Mouse (Mus musculus): Measurements from ENCODE around the gene Rbpms2.
"Not testable (repeated sequence)": the region's sequence is repeated elsewhere in the genome, so short reads cannot be mapped to it uniquely, and the experiment has no call there.

The Rbpms2 gene

DNA sequence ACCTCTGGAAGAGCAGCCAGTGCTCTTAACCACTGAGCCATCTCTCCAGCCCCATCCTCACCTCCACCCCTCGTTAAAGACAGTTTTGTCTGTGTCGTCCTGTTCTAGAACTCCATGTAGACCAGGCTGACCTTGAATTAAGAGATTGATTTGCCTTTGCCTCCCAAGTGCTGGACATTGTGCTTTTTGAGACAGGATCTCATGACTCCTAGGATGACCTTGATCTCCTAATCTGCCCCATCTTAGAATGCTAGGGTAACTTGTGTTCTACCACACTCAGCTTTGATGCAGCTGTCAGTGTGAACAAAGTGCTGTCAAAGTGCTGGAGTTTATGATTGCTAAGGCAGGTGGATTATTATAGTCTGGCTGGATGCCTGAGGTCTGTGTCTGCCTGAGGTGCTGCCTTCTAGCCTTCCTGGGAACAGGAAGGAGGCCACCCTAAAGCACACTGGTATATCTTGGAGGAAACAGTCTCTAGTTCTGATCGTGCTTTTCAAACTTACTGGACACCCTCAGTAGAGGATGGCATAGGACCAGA, 25.3 kb downstream of the Rbpms2 start:
- no peak for DNase-seq (ENCODE audit: extremely low read depth, low read depth, low spot score)

DNA sequence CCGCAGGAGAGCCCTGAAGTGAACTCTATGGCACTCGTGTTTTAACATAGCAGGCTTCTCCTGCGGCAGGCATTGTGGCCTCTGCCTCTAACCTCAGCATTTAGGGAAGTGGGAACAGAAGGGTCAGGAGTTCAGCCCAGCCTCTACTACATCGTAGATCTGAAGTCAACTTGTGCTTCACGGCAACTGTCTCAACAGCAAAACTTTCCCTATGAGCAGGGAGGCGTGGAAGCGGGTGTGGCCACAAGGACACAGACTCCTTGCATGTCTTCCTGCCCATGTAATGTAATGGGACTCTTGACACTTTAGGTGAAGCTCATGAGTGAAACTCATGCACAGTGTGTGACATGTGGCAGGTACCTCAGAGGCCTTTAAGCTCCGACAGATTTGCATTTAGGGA, 26.1 kb downstream of the Rbpms2 start:
- DNase-seq (ENCODE audit: extremely low read depth, low read depth, low spot score), result no peak

DNA sequence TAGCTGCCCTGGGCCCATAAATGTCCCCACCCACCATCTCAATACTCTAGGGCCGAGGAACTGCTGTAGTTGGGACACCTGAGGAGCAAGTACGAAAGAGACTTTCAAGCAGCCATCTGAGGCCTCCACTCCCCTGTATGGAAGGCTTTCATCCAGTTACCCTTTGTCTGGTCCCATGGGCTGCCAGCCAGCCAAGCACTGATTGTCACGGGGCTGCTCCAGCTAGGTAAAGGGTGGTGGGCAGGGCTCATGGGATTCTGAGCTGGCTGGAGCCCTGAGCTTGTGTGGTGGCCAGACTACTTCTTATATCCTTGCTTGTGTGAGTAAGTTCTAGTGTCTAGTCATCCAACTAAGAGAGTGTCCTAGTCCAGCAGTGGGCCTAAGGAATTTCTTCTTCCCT, 27.8 kb downstream of the Rbpms2 start:
- no peak for DNase-seq (ENCODE audit: extremely low read depth, low read depth, low spot score)

DNA sequence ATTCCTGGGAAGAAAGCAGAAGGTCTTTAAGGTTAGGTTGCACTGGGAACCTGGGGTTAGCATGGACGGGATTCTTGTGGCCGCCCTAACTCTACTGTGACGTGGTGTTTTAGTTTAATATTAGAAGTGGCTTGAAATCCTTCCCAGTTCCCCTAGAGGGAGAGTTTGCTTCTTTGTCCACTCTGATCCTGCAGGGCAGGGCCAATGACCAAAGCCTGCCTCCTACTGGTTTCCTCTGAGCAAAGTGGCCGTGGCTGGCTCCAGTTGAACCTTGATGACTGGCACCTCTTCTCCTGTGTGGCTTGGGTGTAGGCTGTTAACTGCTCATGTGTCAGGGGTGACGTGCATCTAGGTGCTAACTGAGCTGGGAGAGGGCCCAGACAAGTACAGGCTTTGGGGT, 31.6 kb downstream of the Rbpms2 start:
- DNase-seq (ENCODE audit: extremely low read depth, low read depth, low spot score), result no peak

DNA sequence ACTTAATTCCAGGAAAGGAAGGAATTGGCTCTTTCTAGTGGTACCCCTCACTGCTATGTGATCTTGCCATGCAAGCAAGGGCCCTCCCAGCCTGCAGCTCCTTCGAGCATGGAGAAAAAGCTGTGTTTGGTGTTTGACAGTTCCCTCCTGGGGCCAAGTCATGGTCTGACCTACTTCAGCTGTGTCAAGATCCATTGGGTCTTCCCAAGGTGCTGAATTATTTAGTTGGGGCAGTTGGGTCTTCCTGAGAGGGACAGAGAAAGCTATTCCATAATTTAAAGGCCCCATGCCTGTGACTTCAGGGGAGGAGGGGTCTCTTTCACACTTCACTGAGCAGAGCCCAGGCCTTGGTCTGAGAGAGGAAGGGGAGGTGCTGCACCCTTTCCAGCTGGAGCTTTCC, 32.0 kb downstream of the Rbpms2 start:
- DNase-seq (ENCODE audit: extremely low read depth, low read depth, low spot score), result no peak

DNA sequence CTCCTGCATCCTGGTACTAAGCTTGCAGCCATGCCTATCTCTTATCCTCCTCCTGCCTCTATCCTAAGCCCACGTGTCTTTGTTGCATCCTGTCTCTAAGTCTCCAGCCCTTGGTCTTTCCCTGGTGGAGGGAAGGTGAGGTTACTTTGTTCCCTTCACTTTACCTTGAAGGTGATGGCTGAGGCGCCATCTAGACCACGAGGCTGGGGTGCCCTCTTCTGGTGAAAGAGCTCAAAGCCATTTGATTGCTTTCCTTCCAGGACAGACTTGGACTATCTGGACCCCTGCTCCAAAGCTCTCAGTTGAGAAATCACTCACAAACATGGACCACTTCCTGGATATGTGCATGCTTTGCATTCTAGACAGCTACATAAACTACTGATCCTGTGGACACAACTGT, 34.7 kb downstream of the Rbpms2 start:
- DNase-seq (ENCODE audit: extremely low read depth, low read depth, low spot score), result no peak

DNA sequence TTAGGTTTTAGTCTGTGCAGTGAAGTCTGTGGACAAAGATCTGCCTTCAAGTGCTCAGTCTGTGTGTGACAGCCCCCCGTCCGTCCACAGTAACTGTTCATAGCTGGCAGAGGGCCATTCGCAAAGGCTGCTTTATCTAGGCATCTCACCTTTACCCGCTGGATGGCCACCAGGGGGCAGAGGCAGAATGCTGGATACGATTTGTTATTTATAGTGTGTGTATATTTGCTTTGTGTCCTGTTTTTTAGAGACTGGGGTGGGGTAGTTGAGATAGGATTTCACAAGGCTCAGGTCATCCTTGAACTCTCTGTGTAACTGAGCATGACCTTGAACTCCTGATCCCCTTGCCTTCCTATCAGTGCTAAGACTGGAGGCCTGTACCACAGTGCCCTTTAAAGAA, 36.6 kb downstream of the Rbpms2 start:
- DNase-seq (ENCODE audit: extremely low read depth, low read depth, low spot score), result no peak

DNA sequence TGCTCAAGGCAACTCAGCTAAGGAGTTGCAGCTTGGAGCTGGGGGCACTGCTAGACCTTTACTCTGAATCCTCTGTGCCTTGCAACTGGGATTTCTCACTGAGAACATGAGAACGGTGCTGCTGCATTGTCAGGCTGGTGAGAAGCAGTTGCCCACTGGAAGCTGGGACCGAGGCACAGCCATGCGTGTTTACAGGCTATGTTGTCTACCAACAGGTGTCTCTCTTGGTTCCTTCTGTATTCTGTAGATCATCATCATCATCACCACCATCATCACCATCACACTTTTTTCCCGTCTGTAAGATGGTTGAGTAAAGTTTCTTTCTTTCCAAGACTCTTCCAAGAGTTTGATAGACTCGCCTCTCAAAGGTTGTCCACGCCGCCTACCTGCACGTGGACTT, 38.3 kb downstream of the Rbpms2 start, which contains the start of gene Oaz2:
Gene Oaz2 (plus strand): TSS at position 301 of the 400 bp plus-strand sequence.
- DNase-seq (ENCODE audit: extremely low read depth, low read depth, low spot score), result no peak

DNA sequence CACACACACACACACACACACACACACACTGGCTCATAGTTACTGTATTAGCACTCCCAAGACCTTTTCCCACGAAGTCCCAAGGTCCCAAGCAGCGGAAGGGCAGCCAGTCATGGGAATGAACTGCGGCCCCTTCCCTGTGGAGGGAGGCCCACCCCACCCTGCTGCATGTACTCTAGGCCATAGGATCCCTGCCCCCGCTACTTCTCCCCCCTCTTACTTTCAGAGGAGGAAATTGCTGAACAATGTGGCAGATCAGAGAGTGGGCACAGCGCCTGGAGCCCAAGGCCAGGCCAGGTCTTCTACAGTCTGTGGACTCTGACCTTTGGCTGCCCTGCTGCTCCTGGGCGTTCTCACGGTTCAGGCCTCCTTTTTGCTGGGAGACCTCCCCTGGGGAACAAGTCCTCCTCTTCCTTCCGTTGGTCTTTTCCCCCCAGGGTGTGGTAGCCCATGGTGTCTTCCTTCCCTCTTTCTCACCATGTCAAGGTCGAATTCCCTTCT, 42.0 kb downstream of the Rbpms2 start:
- DNase-seq (ENCODE audit: extremely low read depth, low read depth, low spot score), result no peak

DNA sequence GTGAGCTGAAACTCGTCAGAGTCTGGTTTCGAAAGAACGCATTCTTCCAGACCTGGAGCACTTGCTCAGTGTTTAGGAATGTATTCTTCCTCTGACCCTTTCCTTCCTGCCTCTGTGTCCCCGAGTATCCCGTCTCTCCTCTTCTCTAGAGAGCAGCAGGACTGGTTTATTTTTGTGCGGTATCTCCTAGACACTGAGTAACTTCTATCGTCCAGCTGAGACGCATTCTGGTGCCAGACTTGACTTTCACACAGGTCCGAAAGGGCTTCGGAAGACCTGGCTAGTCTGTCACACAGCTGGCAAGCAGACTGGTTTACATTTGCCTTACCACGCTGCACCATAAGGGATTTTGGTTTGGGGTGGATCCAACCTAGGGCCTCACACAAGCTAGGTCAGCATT, 43.5 kb downstream of the Rbpms2 start:
- no peak for DNase-seq (ENCODE audit: extremely low read depth, low read depth, low spot score)

DNA sequence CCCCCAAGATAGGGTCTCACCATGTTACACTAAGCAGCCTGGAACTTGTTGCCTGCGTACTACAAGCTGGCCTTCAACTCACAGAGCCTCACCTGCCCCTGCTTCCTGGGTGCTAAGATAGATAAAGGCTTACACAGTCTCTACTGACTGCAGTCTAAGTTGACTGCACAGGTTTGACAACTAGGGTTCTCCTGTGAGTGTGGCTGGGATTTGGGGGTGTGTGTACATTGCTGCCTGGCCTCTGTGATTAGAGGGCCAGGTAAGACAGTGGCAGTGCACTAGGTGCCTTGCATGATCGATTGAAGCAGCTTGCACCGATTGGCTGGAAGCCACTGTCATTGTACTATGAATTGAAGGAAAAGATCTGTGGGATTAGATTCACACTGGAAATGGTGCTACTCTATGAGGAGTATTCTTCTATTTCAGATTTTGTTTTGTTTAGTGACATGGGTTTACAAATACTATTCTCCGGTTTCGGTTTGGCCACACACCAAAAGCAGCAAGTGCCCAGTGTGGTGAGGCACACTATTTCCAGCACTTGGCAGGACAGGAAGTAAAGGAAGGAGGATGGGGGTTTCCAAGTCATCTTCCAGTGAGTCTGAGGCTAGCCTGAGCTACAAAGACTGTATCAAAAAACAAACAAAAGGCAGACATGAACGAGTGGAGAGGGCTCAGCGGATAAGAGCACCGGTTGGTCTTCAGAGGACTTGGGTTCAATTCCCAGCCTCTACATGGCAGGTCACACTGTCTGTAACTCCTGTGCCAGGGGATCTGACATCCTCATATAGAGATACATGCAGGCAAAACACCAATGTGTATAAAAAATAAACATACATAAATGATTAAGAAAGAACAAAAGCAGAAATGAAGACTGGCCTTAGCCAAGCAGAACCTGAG, 46.3 kb downstream of the Rbpms2 start:
- DNase-seq (ENCODE audit: extremely low read depth, low read depth, low spot score), result no peak

DNA sequence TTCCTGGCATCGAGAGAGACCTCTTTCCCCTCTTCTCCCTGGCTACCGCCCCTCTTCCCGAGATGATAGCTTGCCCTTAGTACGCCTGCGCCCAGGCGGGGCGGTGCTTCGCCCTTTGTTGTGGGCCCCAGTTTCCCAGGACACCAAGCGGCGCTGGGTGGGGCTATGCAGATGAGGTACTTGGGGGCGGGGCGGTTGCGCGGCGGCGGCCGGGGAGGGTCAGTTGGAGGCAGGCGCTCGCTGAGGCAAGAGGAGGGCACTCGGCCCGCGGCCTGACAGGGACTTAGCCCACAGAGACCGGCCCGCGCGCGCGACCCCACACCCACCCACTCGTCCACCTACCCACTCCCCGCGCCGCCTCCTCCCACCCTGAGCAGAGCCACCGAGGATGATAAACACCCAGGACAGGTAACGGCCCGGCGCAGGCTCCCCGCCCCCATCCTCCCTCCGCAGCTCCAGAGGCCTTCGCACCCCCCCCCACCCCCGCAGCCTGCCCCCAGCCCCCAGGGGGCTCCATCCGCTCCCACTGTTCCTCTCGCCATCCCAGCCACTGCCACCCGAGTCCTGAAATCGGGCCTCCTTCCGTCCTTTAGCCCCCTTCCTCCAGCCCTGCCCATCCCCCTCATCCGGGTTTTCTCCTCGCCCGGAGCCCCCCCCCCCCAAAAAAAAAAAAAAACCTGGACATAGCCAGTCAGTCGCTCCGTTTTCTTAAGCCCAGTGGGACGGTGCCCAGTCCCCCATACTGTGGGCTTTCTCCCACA, 47.1 kb downstream of the Rbpms2 start:
- no peak for DNase-seq (ENCODE audit: extremely low read depth, low read depth, low spot score)

DNA sequence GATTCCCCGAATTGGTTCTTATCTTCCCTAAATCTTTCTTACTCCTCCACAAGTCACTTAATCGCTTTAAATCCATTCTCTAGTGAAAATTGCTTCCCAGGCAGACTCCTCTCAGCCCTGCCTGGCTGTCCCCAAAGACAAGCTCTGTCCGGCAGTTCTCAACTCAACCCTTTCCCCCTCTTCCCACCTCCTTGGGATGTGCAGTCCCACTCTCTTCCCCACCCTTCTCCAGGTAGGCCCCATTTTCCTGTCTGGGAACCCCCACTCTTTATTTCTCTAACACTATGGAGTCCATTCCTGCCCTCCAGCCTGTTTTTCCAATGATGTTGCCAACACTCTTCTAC, 47.6 kb downstream of the Rbpms2 start:
- no peak for DNase-seq (ENCODE audit: extremely low read depth, low read depth, low spot score)

DNA sequence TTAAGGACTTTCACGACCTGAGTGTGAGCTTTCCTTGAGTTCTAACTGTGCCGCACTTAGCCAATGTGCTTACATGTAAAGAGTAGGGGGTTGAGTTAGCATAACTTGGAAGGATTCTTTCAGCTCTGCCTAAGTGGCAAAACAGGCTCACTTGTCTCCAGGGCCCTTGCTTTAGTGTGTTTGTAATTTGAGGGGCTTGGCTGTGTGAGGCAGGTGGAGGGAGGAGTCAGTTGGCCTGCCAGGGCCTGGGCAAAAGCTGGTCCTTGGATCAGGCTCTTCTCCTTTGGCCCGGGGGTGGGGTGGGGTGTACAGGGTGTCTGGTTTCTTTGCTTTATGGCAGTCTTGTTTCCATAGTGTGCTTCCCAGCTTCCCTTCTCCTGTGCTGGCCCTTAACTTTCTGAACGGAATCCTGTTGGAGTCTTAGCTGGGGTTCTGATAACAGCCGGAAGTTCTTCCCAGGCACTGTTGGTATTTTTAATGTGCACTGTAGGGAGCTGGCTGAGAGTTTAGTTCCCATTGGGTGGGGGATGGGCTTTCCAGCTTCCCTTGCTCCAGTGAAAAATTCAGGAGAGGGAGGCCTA, 49.8 kb downstream of the Rbpms2 start:
- DNase-seq (ENCODE audit: extremely low read depth, low read depth, low spot score), result no peak

DNA sequence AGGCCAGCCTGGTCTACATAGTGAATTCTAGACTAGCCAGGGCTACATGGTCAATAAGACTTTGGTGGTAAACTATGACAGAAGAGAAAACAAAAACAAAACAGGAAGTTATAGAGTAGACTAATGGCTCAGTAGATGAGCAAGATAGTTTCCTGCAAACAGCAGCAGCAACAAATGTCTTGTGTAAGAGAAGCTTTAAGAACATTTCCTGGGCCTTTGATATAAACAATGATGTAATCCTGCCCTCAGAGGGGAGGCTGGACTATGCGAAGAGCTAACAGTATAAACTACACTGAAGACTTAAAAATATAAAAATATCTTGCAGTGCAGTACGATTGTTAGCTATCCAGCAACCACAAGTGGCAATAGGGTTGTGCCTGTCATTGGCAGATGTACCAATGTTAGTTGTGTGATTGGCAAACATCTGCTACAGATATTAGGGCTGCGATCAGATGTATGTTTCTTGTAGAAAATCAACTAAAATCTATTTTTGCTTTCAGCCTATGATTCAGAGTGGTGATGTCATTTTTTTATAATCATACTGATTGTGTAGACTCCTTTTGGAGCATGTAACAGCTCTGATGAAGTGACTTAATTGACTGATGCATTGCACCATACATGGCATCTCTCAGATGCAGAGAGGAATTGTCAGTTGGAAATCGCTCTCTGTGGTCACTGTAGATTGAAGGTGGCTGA, 51.6 kb downstream of the Rbpms2 start:
- no peak for DNase-seq (ENCODE audit: extremely low read depth, low read depth, low spot score)

DNA sequence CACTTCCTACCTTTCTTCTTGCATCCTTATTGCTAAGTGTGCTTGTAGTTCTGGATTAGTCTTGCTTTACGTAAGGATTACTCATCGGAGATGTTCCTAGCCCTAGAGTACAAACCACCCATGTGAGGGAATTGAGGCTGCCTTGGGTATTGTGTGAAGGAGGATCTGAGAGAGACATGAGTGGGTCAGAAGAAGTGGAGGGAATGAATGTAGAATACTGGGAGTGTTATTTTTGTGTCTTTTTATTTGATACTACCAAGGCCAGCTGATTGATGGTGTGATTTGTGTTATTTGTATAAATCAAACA, 52.1 kb downstream of the Rbpms2 start:
- DNase-seq (ENCODE audit: extremely low read depth, low read depth, low spot score), result no peak

DNA sequence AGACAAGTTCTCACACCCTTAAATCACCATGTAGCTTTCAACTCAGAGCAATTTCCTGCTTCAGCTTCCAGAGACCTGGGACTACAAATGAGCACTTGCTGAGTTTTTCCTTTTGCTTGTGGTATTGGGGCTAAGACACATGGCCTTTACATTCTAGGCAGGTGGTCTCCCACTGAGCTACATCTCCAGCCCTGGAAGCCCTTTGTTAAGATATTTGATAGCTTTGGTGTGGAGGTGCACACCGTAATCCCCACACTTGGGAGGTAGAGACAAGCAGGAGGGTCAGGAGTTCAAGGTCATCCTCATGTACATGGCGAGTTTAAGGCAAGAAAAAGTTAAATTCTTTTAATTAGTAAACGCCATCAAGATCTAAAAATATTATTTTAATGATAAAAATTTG, 52.7 kb downstream of the Rbpms2 start:
- no peak for DNase-seq (ENCODE audit: extremely low read depth, low read depth, low spot score)

DNA sequence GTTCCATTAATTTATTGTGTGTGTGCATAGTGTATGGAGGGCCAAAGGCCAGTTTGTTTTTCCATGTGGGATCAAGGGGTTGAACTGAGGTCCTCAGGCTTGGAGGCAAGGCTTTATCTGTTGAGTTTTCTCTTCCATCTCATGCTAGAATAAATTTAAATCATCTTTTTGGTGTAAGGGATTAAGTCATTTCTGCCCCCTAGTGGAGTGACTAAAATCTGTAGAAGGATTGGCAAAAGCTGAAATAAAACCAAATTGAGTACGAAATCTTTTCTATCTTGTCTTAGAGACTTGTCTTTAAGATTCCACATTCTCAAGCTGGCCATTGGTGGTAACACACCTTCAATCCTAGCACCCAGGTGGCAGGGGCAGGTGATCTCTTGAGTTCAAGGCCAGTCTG, 53.5 kb downstream of the Rbpms2 start:
- no peak for DNase-seq (ENCODE audit: extremely low read depth, low read depth, low spot score)

DNA sequence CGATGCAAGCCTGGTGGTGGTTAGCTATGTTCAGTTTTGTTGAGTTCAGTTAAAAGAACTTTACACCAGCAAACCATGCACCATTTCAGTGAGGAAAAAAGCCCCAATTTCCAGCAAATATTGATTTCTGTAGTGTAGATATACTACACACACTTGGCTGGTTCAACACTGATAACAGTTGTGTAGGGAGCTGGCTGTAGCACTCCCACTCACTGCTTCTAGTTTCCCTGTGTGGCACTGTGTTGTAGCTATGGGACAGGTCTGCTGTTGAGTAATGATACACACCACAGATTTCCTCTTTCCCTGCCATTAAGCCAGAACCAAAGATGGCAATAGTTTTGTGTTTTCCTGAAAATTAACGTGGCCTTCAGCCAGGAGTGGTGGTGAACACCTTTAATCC, 55.3 kb downstream of the Rbpms2 start:
- DNase-seq (ENCODE audit: extremely low read depth, low read depth, low spot score), result no peak

DNA sequence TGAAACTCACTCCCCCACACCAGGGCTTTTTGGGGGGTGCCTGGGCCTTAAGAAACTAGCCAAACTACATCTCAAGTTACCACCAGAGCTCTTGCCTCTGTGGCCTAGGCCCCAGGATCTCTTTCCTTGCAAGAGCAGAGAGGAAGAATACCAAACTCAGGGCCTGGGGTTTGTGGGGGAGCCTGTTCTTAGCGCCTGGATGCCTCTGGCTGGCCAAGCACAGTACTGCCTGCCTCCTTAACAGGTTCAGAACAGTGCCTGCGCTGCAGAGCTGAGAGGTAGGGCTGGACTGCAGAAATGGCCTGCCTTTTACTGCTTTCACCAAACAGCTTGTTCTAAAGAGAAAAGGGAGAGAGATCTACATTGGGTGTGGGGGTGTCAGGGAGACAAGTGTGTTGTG, 60.4 kb downstream of the Rbpms2 start:
- DNase-seq (ENCODE audit: extremely low read depth, low read depth, low spot score), result not testable (repeated sequence)

DNA sequence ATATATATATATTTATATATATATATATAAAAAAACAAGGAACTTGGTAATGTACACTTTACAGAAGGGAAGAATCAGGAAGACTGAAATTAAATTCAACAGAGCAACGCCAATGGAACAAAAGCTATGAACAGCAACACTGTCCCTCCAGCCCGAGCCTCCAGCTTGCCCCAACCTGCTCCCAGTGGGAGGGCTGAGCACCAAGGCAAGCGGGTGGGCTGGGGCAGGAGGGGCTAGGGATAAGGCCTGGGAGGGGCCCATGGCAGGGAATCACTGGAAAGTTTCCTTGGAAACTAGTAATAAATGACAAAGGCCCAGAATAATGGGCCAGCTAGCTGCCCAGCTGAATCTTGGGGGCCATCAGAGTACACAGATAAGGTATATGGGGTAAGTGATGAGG, 63.0 kb downstream of the Rbpms2 start:
- DNase-seq (ENCODE audit: extremely low read depth, low read depth, low spot score), result no peak

Measured in fat pad, adult 2 months (tissue).